Mouse (Mus musculus) kidney, embryonic 15.5 days (tissue): ENCODE results near the gene Fndc5. TPM values are rescaled to one million over a fixed set of nuclear protein-coding genes. Genes with fewer than 3 reads are reported as not detected.

Experiments used
- ATAC-seq: fragments of 200-750 bp; cut with Nextera tagmentation; replicated peaks from 2 replicates; pipeline ENCODE4 v1.8.0; 2017; ENCODE audit warnings: moderate TSS enrichment; ENCODE audit not compliant: low FRiP score
- H3K27ac ChIP-seq: fragments of 300-500 bp; sonication (generic); 2 replicates; pipeline ENCODE4 v1.5.1; 2015; ENCODE audit warnings: mild to moderate bottlenecking, inconsistent platforms
- H3K27me3 ChIP-seq: fragments of 300-500 bp; sonication (generic); 2 replicates; pipeline ENCODE4 v1.6.1; 2015; ENCODE audit warnings: inconsistent platforms
- H3K36me3 ChIP-seq: fragments of 300-500 bp; sonication (generic); 2 replicates; pipeline ENCODE4 v1.6.1; 2015; ENCODE audit warnings: inconsistent platforms
- H3K4me1 ChIP-seq: fragments of 300-500 bp; sonication (generic); 2 replicates; pipeline ENCODE4 v1.6.1; 2015; ENCODE audit warnings: inconsistent platforms
- H3K4me2 ChIP-seq: fragments of 300-500 bp; sonication (generic); 2 replicates; pipeline ENCODE4 v1.6.1; 2015; ENCODE audit warnings: moderate library complexity, mild to moderate bottlenecking, inconsistent platforms
- H3K4me3 ChIP-seq: fragments of 300-500 bp; sonication (generic); replicated peaks from 2 replicates; pipeline ENCODE4 v1.5.1; 2015; ENCODE audit warnings: mild to moderate bottlenecking, inconsistent platforms
- H3K9ac ChIP-seq: fragments of 300-500 bp; sonication (generic); 2 replicates; pipeline ENCODE4 v1.6.1; 2015; ENCODE audit warnings: mild to moderate bottlenecking, inconsistent platforms
- H3K9me3 ChIP-seq: fragments of 300-500 bp; sonication (generic); replicated peaks from 2 replicates; pipeline ENCODE4 v1.6.1; 2016; ENCODE audit warnings: inconsistent platforms
- WGBS: fragments of 180-500 bp; shearing (Covaris S2); methylation state at CpG from one replicate; pipeline ENCODE4 v1.1.7; 2015; ENCODE audit warnings: mixed read lengths; 5-methylcytosine and 5-hydroxymethylcytosine counted together
- polyA plus RNA-seq: library from polyadenylated mRNA; unstranded; fragments of >200 nt; fragmentation: Nextera tagmentation; extraction: Ambion mirVana; gene quantifications from 2 replicates; pipeline ENCODE4 v1.2.1, GENCODE M21; 2015

Fndc5 gene
- polyA plus RNA-seq, 1 experiment from 2014 or later, result 5.1 TPM

DNA sequence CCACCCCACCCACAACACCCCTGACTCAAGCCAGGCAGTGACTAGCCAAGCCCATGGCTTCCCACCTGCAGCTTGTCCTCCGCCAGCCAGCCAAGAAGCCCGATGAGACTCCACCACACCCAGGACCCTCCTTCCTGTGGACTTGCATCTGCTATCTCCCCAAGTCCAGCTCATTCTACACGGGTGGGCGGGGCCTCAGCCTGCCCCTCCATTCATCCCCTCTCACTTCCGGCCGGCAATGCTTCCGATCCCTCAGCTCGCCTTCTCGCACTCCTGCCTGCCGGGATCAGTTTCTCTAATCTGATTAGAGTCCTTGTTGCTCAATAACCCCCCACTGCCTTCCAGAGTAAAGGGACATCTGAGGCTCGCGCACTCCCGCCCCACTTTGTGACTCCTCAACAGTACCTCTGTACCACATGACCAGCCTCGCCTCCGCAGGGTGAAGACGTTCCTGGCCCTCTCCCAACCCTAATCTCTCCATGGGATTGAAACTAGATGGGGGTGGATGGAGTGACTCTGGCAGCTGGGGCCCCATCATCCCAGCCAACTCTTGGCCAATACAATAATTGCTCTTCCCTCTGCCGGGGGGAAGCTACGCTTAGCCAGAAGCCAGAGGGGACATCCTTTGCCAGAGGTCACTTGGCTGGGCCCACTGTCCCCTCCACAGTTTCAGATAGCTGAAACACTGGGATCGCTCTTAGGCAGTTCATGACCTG lies 10.9 kb upstream of the Fndc5 start:
- Histone ChIP-seq H3K36me3 (no peaks in the 10 kb centered on the region), H3K4me3 (peak overlapping the region; percentile 9; the same call in 1 of the 2 replicates), H3K9ac (no peak overlapping the region), H3K27ac (no peak overlapping the region), H3K9me3 (no peaks in the 10 kb centered on the region), H3K27me3 (peaks cover 49% of the 10 kb centered on the region), H3K4me2 (peak overlapping the region; percentile 47), H3K4me1 (peaks cover 55% of the 10 kb centered on the region)
- no peak for ATAC-seq
- WGBS, result 21% methylated on average over 19 of the region's 19 CpGs

- Histone ChIP-seq H3K9ac (no peak overlapping the region), H3K36me3 (no peaks in the 10 kb centered on the region), H3K4me1 (peaks cover 53% of the 10 kb centered on the region), H3K4me2 (no peak overlapping the region), H3K4me3 (no peak overlapping the region), H3K27ac (no peak overlapping the region), H3K9me3 (no peaks in the 10 kb centered on the region), H3K27me3 (peaks cover 21% of the 10 kb centered on the region)
- 52% methylated on average over 13 of the region's 13 CpGs for WGBS
- no peak for ATAC-seq
Observed at GRCm38 (mm10) chr4:129128582-129129338, 8.0 kb upstream of the Fndc5 start.

- H3K27me3 ChIP-seq, result peaks cover 20% of the 10 kb centered on the region
- peaks cover 53% of the 10 kb centered on the region for H3K4me1 ChIP-seq
- H3K4me2 ChIP-seq, result 0 out of 2 replicates have a peak overlapping the region, but pooled peaks have one; percentile 61
- no peak overlapping the region for H3K4me3 ChIP-seq
- no peak overlapping the region for H3K9ac ChIP-seq
- no peaks in the 10 kb centered on the region for H3K9me3 ChIP-seq
- 23% methylated on average over 9 of the region's 9 CpGs for WGBS
- no peaks in the 10 kb centered on the region for H3K36me3 ChIP-seq
- no peak for ATAC-seq
- H3K27ac ChIP-seq, result peak overlapping the region; percentile 39; the same call in 1 of the 2 replicates
Observed at GRCm38 (mm10) chr4:129129387-129129786, 7.4 kb upstream of the Fndc5 start.

GRCm38 (mm10) chr4:129130149-129130548 lies 6.7 kb upstream of the Fndc5 start:
- H3K4me1 ChIP-seq, result peaks cover 53% of the 10 kb centered on the region
- H3K4me3 ChIP-seq, result peak overlapping the region; percentile 42
- H3K9ac ChIP-seq, result no peak overlapping the region; the same call in 1 of the 2 replicates
- WGBS, result 4% methylated on average over 8 of the region's 8 CpGs
- no peaks in the 10 kb centered on the region for H3K36me3 ChIP-seq
- H3K4me2 ChIP-seq, result peak overlapping the region; percentile 61
- peak overlapping the region; percentile 89 for H3K27ac ChIP-seq
- peak; percentile 49 for ATAC-seq
- H3K27me3 ChIP-seq, result peaks cover 13% of the 10 kb centered on the region
- no peaks in the 10 kb centered on the region for H3K9me3 ChIP-seq

GRCm38 (mm10) chr4:129130755-129131303 lies 6.0 kb upstream of the Fndc5 start:
- Histone ChIP-seq H3K9ac (peak overlapping the region; percentile 27; the same call in 1 of the 2 replicates), H3K4me1 (peaks cover 48% of the 10 kb centered on the region), H3K27me3 (peaks cover 14% of the 10 kb centered on the region), H3K4me3 (peak overlapping the region; percentile 42), H3K27ac (peak overlapping the region; percentile 89), H3K9me3 (no peaks in the 10 kb centered on the region), H3K36me3 (no peaks in the 10 kb centered on the region), H3K4me2 (peak overlapping the region; percentile 61)
- ATAC-seq, result peak; percentile 83
- under 1% methylated on average over 16 of the region's 17 CpGs for WGBS

- peak overlapping the region; percentile 50 for H3K4me2 ChIP-seq
Observed at GRCm38 (mm10) chr4:129134799-129135585, 1.8 kb upstream of the Fndc5 start.

GRCm38 (mm10) chr4:129135637-129136036 lies 1.2 kb upstream of the Fndc5 start:
- no peak overlapping the region for H3K4me3 ChIP-seq
- 57% methylated on average over 2 of the region's 2 CpGs for WGBS

More at GRCm38 (mm10) chr4:129134799-129135585, 1.8 kb upstream of the Fndc5 start:
- ATAC-seq, result no peak
- H3K27me3 ChIP-seq, result peaks cover 31% of the 10 kb centered on the region
- H3K9me3 ChIP-seq, result no peaks in the 10 kb centered on the region
- peaks cover 46% of the 10 kb centered on the region for H3K4me1 ChIP-seq
- 0 out of 2 replicates have a peak overlapping the region, but pooled peaks have one; percentile 2 for H3K4me3 ChIP-seq
- H3K9ac ChIP-seq, result 0 out of 2 replicates have a peak overlapping the region, but pooled peaks have one; percentile 15
- WGBS, result 9% methylated on average over 15 of the region's 15 CpGs
- H3K36me3 ChIP-seq, result no peaks in the 10 kb centered on the region
- no peak overlapping the region for H3K27ac ChIP-seq

DNA sequence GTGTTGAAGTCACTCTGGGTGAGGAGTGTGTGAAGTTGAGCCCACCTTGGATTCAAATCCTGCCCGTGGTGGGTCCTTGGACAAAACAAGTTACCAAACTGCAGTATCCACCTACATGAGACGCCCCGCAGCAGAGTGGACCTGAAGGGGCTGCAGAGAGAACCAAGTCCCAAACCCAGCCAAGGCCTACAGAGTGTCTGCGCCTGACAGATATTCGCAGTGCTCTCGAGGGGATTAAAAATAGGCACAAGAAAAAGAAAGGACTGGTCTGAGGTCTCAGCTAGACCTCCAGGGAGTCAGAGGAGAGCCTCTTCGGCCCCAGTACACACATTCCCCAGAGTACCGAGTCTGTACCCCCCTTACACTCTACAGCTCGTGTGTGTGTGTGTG lies 615 bp upstream of the Fndc5 start:
- 35% methylated on average over 9 of the region's 9 CpGs for WGBS
- Histone ChIP-seq H3K4me1 (peaks cover 41% of the 10 kb centered on the region), H3K36me3 (no peaks in the 10 kb centered on the region), H3K4me2 (peak overlapping the region; percentile 92), H3K27me3 (peaks cover 31% of the 10 kb centered on the region), H3K4me3 (peak overlapping the region; percentile 59), H3K27ac (no peak overlapping the region), H3K9ac (peak overlapping the region; percentile 61; the same call in 1 of the 2 replicates), H3K9me3 (no peaks in the 10 kb centered on the region)
- ATAC-seq, result 0 out of 2 replicates have a peak, but pooled peaks have one; percentile 3

More at GRCm38 (mm10) chr4:129135637-129136036, 1.2 kb upstream of the Fndc5 start:
- no peak for ATAC-seq
- Histone ChIP-seq H3K36me3 (no peaks in the 10 kb centered on the region), H3K4me1 (peaks cover 41% of the 10 kb centered on the region), H3K9ac (no peak overlapping the region), H3K4me2 (no peak overlapping the region), H3K27ac (no peak overlapping the region), H3K27me3 (peaks cover 31% of the 10 kb centered on the region), H3K9me3 (no peaks in the 10 kb centered on the region)

DNA sequence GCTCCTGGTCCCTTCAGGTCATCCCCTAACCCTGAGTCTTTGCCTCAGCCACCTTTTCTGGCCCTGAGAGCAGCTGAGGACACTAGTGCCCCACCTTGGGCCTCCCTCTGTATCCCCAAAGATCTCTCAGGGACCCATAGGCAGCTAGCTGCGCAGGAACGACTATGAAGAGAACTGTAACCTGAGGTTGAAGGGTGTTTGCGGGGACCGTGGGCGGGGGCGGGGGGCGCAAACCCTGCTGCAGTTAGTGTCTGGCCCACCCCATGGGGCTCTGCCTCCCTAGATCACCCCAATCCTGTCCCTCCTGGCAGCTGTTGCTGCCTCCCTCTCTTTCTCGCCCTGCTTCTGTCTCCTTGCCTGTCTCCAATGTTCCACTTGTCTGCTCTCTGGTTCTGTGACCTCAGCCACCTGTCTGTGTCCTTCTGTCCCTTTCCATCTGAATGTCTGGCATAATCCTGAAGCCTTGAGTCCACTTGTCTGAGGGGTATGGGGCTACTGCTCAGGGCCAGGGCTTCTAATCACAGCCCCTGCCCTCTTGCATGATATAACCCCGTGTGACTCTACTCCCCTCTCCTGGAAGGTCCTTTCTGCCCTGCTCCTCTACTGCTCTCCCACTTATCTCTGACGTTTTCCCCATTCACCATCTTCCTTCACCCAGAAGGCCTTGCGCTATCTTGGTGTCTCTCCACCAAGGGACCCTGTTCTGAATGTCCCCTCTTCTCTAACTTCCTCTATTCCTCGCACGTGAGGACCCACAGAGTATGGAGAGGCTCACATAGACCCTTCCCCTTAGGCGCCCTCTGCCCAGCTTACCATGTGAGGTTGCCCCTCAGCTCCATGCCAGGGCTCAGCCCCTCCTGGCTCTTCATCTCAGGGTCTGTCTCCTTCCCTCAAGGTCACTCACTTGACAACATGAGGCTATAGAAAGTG lies 858 bp downstream of the Fndc5 start:
- Histone ChIP-seq H3K9me3 (no peaks in the 10 kb centered on the region), H3K4me2 (peak overlapping the region; percentile 92), H3K4me1 (peaks cover 43% of the 10 kb centered on the region), H3K4me3 (peak overlapping the region; percentile 59), H3K9ac (peak overlapping the region; percentile 61), H3K27me3 (peaks cover 31% of the 10 kb centered on the region), H3K36me3 (no peaks in the 10 kb centered on the region), H3K27ac (no peak overlapping the region)
- ATAC-seq, result no peak
- 63% methylated on average over 14 of the region's 14 CpGs for WGBS

DNA sequence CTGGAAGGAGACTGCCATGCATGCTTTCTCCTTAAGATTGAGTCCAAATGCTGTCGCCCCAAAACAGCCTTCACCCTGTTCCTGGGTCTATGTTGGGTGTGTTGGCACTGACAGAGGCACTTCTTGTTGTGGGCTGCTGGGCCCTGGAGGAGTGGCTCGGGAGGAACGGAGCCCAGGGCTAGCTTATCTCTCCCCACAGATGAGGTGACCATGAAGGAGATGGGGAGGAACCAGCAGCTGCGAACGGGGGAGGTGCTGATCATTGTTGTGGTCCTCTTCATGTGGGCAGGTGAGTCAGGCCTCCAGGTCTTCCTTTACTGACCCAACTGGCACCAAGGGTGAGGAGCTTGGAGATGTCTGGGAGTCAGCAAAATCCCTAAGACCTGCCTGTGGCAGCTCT lies 2.8 kb downstream of the Fndc5 start:
- Histone ChIP-seq H3K9me3 (no peaks in the 10 kb centered on the region), H3K9ac (no peak overlapping the region), H3K36me3 (no peaks in the 10 kb centered on the region; the same call in 1 of the 2 replicates), H3K27me3 (peaks cover 31% of the 10 kb centered on the region), H3K4me3 (no peak overlapping the region), H3K4me1 (peaks cover 47% of the 10 kb centered on the region), H3K27ac (no peak overlapping the region), H3K4me2 (no peak overlapping the region)
- ATAC-seq, result no peak
- 85% methylated on average over 5 of the region's 5 CpGs for WGBS
